Mouse (Mus musculus) neural tube, embryonic 13.5 days (tissue): ENCODE results near the gene Klhl3. TPM values are rescaled to one million over a fixed set of nuclear protein-coding genes. Genes with fewer than 3 reads are reported as not detected.
"Not testable (repeated sequence)": the region's sequence is repeated elsewhere in the genome, so short reads cannot be mapped to it uniquely, and the experiment has no call there.

Experiments used
- ATAC-seq: fragments of 200-750 bp; cut with Nextera tagmentation; 2 replicates; pipeline ENCODE4 v1.8.0; 2017; ENCODE audit warnings: low read depth, mild to moderate bottlenecking, moderate TSS enrichment, moderate library complexity
- H3K27ac ChIP-seq: fragments of 300-500 bp; sonication (generic); replicated peaks from 2 replicates; pipeline ENCODE4 v1.5.1; 2015; ENCODE audit warnings: moderate library complexity, mild to moderate bottlenecking, inconsistent platforms
- H3K27me3 ChIP-seq: fragments of 300-500 bp; sonication (generic); 2 replicates; pipeline ENCODE4 v1.6.1; 2015; ENCODE audit warnings: mild to moderate bottlenecking, inconsistent platforms
- H3K36me3 ChIP-seq: fragments of 300-500 bp; sonication (generic); 2 replicates; pipeline ENCODE4 v1.6.1; 2015; ENCODE audit warnings: mild to moderate bottlenecking, inconsistent platforms
- H3K4me1 ChIP-seq: fragments of 300-500 bp; sonication (generic); replicated peaks from 2 replicates; pipeline ENCODE4 v1.6.1; 2015; ENCODE audit warnings: inconsistent platforms
- H3K4me2 ChIP-seq: fragments of 300-500 bp; sonication (generic); 2 replicates; pipeline ENCODE4 v1.6.1; 2015; ENCODE audit warnings: inconsistent platforms, mild to moderate bottlenecking, moderate library complexity
- H3K4me3 ChIP-seq: fragments of 300-500 bp; sonication (generic); 2 replicates; pipeline ENCODE4 v1.5.1; 2015; ENCODE audit warnings: mild to moderate bottlenecking, inconsistent platforms
- H3K9ac ChIP-seq: fragments of 300-500 bp; sonication (generic); 2 replicates; pipeline ENCODE4 v1.6.1; 2015; ENCODE audit warnings: moderate library complexity, mild to moderate bottlenecking, inconsistent platforms
- H3K9me3 ChIP-seq: fragments of 300-500 bp; sonication (generic); 2 replicates; pipeline ENCODE4 v1.6.1; 2016; ENCODE audit warnings: inconsistent platforms
- WGBS: fragments of 180-500 bp; shearing (Covaris S2); methylation state at CpG from one replicate; pipeline ENCODE4 v1.1.7; 2015; 5-methylcytosine and 5-hydroxymethylcytosine counted together
- polyA plus RNA-seq: library from polyadenylated mRNA; unstranded; fragments of >200 nt; fragmentation: Nextera tagmentation; extraction: Ambion mirVana; gene quantifications from 2 replicates; pipeline ENCODE4 v1.2.1, GENCODE M21; 2015

The Klhl3 gene
- polyA plus RNA-seq, 1 experiment from 2014 or later, result 11.5 TPM

DNA sequence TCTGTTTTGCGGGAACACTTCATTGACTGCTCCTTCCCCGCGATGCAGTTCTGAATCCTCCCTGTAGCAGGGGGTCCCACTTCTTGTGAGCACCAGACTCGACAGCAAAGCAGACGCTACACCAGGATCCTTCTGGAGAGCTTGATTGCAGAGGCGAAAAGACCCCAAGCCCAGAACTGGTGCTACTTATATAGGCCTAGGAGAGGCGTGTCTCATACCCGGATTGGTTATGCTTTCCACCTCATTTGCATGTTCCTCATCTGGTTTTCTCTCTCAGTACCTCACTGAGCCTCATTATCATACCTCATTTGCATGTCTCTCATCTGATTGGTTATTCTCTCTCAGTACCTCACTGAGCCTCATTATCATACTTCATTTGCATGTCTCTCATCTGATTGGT is 33.2 kb upstream of the Klhl3 start:
- not testable (repeated sequence) for H3K4me1 ChIP-seq, H3K27me3 ChIP-seq, H3K27ac ChIP-seq, H3K36me3 ChIP-seq, H3K4me2 ChIP-seq, ATAC-seq, H3K9ac ChIP-seq, H3K9me3 ChIP-seq, H3K4me3 ChIP-seq
- 93% methylated on average over 8 of the region's 8 CpGs for WGBS

DNA sequence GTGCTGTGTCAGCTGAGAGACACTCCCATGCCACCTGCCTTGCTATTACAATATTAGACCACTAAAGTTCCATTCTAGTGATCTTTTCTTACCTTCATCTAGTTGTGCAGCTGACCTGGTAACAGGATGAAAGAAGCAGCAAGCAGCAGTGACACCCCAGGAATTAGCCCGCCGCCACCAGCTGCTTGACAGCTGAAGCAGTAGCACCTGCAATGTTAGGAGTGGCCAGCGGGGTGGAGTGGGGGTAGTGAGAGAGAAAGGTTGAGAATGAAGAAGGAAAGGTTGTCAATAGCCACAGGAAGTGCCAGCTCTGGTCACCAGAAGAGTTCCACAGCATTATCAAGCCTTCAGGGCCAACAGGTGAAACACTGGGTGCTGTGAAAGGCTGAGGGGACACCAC is 18.3 kb upstream of the Klhl3 start:
- H3K27ac ChIP-seq, result no peak overlapping the region
- 54% methylated on average over 3 of the region's 3 CpGs for WGBS
- ATAC-seq, result no peak
- peaks cover 5% of the 10 kb centered on the region; the same call in 1 of the 2 replicates for H3K9me3 ChIP-seq
- H3K4me1 ChIP-seq, result peaks cover 10% of the 10 kb centered on the region
- no peak overlapping the region for H3K4me3 ChIP-seq
- no peak overlapping the region for H3K4me2 ChIP-seq
- H3K36me3 ChIP-seq, result no peaks in the 10 kb centered on the region
- no peak overlapping the region for H3K9ac ChIP-seq
- no peaks in the 10 kb centered on the region for H3K27me3 ChIP-seq

DNA sequence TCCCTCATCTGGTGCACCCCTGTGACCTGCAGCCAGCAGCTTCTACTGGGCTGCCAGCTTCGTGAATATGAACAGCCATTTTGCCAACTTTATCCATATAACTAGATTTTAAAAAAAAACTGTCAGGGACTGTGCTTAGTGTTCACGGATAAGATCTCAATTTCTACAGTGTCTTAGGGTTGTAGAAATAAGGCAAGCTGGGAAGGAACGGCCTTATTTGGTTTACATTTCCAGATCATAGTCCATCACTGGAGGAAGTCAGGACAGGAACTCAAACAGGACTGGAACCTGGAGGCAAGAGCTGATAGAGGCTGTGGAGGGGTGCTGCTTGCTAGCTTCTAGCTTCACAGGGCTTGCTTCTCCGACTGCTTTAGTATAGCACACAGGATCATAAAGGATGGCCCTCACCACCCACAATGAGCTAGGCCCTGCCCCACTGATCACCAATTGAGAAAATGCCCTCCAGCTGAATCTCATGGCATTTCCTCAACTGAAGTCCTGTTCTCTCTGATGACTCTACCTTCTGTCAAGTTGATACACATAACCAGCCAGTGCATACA is 16.4 kb upstream of the Klhl3 start:
- Histone ChIP-seq H3K9me3 (no peaks in the 10 kb centered on the region), H3K4me2 (peak overlapping the region; percentile 80), H3K36me3 (0 out of 2 replicates have a peak, but pooled peaks cover 7% of the 10 kb centered on the region), H3K9ac (peak overlapping the region; percentile 100), H3K4me1 (peaks cover 26% of the 10 kb centered on the region), H3K27ac (peak overlapping the region; percentile 100), H3K4me3 (peak overlapping the region; percentile 99), H3K27me3 (no peaks in the 10 kb centered on the region)
- 31% methylated on average over 4 of the region's 4 CpGs for WGBS
- no peak for ATAC-seq

DNA sequence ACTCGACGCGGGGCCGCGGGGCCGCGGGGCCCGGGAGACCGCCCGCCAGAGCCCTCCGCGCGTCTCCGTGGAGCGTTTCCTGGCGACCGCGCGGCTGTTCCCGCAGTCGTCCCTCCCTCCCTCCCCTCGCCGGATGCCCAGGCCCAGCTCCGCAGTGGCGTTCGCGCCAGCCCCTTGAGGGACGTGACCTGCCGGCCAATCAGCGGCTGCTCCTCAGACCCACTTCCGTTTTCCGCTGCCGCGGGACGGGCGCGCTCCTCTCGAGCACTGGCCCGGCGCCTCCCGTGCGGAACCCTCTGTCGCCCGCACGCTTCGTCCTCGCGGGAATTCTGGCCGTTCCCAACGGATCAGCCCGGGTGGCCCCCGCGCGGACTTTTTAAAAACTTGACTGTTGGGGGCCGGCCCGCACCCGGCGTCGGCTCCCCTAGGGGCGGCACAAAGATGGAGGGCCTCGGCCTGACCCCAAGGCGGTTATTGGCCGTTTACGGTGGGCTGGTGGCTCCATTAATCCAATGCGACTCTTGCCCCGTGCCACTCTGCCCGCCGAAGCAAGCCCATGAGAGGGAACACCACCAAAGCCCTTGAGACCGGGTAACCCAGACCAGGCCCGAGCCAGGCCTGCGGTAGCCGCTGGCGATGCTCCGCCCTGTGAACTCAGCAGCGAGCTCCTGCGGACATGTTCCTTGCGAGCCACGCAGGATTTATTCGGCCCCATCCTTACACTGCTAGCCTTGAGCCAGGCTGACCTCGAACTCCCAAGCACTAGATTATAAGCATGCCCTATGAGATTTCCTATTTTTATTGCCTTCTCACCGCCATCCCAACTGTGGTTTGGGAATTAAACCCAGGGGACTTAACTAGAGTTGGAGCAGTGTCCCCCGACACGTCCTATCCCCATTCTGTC is 15.6 kb upstream of the Klhl3 start:
- under 1% methylated on average over 79 of the region's 83 CpGs for WGBS
- peak; percentile 98 for ATAC-seq

DNA sequence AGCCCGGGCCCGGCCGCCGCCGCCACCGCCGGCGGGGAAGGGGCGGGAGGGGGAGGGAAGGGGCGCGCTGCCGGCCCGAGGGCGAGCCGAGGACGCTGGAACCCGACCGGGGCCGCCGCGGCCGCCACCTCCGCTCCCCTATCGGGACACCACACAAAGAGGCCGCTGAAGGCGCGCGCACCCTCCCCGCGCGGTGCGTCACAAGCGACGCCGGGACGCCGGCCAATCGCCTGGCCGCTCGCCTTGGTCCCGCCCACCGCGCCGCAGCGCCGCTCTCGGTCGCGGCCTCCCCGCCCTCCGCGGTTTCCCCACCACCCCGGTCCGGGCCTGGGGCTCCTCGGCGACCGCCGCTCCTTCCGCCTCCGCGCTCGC is 15.0 kb upstream of the Klhl3 start, which contains the start of gene Hnrnpa0:
TSS of gene Hnrnpa0 (minus strand) at position 161 of the 372 bp plus-strand sequence.
- Histone ChIP-seq H3K4me3 (peak within 1 kb of the TSS; percentile 99), H3K27me3 (no peaks in the 10 kb centered on the region), H3K36me3 (0 out of 2 replicates have a peak, but pooled peaks cover 7% of the 10 kb centered on the region), H3K4me1 (peaks cover 39% of the 10 kb centered on the region), H3K9me3 (no peaks in the 10 kb centered on the region), H3K27ac (peak within 1 kb of the TSS; percentile 100), H3K4me2 (peak within 1 kb of the TSS; percentile 85), H3K9ac (peak within 1 kb of the TSS; percentile 100)
- peak; percentile 96 for ATAC-seq
- 1% methylated on average over 32 of the region's 62 CpGs for WGBS

More for the DNA sequence above, 15.6 kb upstream of the Klhl3 start:
- H3K4me1 ChIP-seq, result peaks cover 33% of the 10 kb centered on the region
- peak overlapping the region; percentile 80 for H3K4me2 ChIP-seq
- H3K9me3 ChIP-seq, result no peaks in the 10 kb centered on the region
- peak overlapping the region; percentile 100 for H3K9ac ChIP-seq
- 0 out of 2 replicates have a peak, but pooled peaks cover 7% of the 10 kb centered on the region for H3K36me3 ChIP-seq
- peak overlapping the region; percentile 100 for H3K27ac ChIP-seq
- no peaks in the 10 kb centered on the region for H3K27me3 ChIP-seq
- peak overlapping the region; percentile 99 for H3K4me3 ChIP-seq

DNA sequence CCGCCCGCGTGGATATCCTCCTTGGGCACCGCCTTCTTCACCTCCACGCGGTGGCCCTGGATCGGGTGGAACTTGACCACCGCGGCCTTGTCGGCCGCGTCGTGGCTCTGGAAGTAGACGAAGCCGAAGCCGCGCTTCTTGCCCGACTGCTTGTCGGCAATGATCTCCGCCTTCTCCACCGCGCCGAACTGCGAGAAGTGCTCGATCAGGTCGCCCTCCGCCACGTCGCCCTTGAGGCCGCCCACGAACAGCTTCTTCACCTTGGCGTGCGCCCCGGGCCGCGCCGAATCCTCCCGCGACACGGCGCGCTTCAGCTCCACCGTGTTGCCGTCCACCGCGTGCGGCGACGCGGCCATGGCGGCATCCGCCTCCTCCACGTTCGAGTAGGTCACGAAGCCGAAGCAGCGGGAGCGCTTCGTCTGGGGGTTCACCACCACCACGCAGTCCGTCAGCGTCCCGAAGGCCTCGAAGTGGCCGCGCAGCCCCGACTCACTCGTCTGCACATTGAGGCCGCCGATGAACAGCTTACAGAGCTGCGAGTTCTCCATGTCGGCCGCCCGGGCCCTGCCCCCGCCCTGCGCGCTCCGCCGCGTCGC is 14.5 kb upstream of the Klhl3 start:
- ATAC-seq, result peak; percentile 54
- WGBS, result under 1% methylated on average over 78 of the region's 81 CpGs
- peak overlapping the region; percentile 85 for H3K4me2 ChIP-seq
- H3K9me3 ChIP-seq, result no peaks in the 10 kb centered on the region
- H3K27me3 ChIP-seq, result no peaks in the 10 kb centered on the region
- H3K27ac ChIP-seq, result peak overlapping the region; percentile 100
- peaks cover 45% of the 10 kb centered on the region for H3K4me1 ChIP-seq
- H3K36me3 ChIP-seq, result 0 out of 2 replicates have a peak, but pooled peaks cover 7% of the 10 kb centered on the region
- H3K9ac ChIP-seq, result peak overlapping the region; percentile 100
- peak overlapping the region; percentile 99 for H3K4me3 ChIP-seq

DNA sequence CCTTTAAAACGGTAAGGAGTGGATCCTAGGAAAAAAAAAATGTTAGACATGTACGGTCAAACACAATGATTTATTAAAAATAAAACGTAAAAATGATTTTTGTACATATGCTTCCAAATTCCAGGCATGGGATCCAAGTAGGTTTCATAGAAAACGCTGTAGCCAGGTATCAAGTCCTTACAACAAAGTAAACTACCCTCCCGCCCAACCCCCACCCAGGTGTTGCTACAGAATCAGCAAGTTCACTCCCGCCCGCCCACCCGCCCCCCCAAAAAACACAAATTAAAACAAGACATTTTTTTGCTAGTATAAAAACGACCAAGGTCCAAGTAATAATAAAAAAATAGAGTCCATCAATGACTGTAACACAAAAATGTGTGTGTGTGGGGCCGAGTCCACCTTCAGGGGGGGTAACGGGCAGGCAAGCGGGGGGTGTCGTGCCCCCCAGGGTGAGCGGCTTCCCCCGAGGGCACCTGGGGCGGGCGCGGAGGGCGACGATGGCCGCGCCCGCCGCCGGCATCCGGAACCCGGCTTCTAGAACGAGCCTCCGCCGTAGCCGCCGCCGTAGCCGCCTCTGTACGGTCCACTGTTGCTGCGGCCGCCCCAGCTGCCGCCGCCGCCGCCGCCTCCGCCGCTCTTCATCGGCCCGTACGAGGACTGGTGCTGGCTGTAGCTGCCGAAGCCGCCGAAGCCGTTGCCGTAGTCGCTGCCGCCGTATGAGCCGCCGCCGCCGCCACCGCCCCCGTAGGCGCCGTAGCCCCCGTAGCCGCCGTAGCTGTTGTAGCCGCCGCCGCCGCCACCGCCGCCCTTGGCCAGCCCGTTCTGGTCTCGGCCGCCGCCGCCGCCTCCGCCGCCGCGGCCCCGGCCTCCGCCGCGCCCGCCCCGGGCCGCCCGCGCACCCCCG is 13.7 kb upstream of the Klhl3 start:
- peak overlapping the region; percentile 85 for H3K4me2 ChIP-seq
- peak overlapping the region; percentile 100 for H3K27ac ChIP-seq
- WGBS, result under 1% methylated on average over 38 of the region's 92 CpGs
- ATAC-seq, result no peak
- no peaks in the 10 kb centered on the region for H3K27me3 ChIP-seq
- 0 out of 2 replicates have a peak, but pooled peaks cover 7% of the 10 kb centered on the region for H3K36me3 ChIP-seq
- H3K9ac ChIP-seq, result peak overlapping the region; percentile 100
- no peaks in the 10 kb centered on the region for H3K9me3 ChIP-seq
- peaks cover 49% of the 10 kb centered on the region for H3K4me1 ChIP-seq
- peak overlapping the region; percentile 99 for H3K4me3 ChIP-seq

DNA sequence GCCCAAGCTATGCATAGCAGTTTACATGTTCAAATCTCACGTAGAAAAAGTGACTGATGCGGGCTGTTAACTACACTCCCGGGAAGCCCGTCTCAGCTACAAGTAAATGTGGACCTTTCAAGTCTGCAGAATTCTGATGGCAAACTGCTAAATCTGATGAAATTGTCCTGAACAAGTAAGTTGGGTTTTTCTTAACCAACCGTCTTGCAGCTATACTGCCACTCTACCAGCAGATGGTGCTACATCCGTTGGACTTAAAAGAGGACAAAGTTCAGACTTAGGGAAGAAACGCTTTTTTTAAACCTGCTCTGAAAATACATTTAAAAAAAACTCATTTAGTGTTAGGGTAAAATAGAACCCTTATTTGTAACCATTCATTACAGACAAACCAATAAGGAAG is 12.7 kb upstream of the Klhl3 start:
- Histone ChIP-seq H3K4me3 (peak overlapping the region; percentile 99), H3K27me3 (no peaks in the 10 kb centered on the region), H3K9ac (no peak overlapping the region), H3K4me2 (peak overlapping the region; percentile 85), H3K4me1 (peaks cover 51% of the 10 kb centered on the region), H3K27ac (no peak overlapping the region), H3K9me3 (no peaks in the 10 kb centered on the region), H3K36me3 (0 out of 2 replicates have a peak, but pooled peaks cover 7% of the 10 kb centered on the region)
- WGBS, result 28% methylated on average over 7 of the region's 7 CpGs
- ATAC-seq, result no peak

DNA sequence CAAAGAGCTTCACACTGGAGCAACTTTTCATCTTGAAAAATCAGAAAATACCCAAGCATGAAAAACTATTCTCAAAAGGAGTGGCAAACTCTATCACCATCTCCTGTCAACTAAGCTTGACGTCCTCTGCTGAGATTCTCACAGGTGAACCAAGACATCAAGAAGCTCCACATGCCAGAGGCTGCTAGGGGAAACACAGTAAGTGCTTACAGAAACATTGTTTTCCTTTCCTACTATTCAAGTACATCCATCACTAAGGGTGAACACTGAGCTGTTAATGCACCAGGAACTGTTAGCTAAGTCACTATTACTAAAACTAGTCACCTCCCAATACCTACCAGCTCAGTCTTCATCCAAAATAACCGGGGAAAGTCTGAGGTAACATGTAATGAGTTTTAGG is 11.6 kb upstream of the Klhl3 start:
- peak overlapping the region; percentile 85 for H3K4me2 ChIP-seq
- H3K4me1 ChIP-seq, result peaks cover 48% of the 10 kb centered on the region
- 0 out of 2 replicates have a peak, but pooled peaks cover 7% of the 10 kb centered on the region for H3K36me3 ChIP-seq
- no peaks in the 10 kb centered on the region for H3K9me3 ChIP-seq
- ATAC-seq, result no peak
- no peaks in the 10 kb centered on the region for H3K27me3 ChIP-seq
- peak overlapping the region; percentile 26; the same call in 1 of the 2 replicates for H3K9ac ChIP-seq
- H3K27ac ChIP-seq, result no peak overlapping the region
- no peak overlapping the region for H3K4me3 ChIP-seq
- WGBS, result 67% methylated on average over 2 of the region's 2 CpGs

DNA sequence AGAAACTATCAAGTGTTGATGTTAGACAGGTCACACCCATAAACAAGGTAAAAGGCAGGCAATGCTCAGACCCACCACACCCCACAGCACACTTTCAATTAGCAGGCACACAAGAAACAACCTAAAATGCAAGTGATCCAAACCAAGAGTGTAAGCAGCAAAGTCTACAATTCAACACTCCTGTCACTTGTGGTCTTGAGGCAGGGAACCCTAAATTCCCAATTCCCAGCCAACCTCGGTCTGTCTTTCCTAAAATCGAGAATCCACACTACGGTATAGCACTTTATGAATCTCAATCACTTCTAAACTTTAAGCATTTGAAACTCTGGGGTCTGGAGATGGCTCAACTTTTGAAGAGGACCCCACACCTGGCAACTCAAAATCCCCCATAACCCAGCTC is 10.9 kb upstream of the Klhl3 start:
- 83% methylated on average over 3 of the region's 3 CpGs for WGBS
- 0 out of 2 replicates have a peak, but pooled peaks cover 7% of the 10 kb centered on the region for H3K36me3 ChIP-seq
- no peak overlapping the region for H3K4me2 ChIP-seq
- H3K9ac ChIP-seq, result no peak overlapping the region
- H3K27me3 ChIP-seq, result no peaks in the 10 kb centered on the region
- no peak for ATAC-seq
- H3K9me3 ChIP-seq, result no peaks in the 10 kb centered on the region
- H3K4me1 ChIP-seq, result peaks cover 41% of the 10 kb centered on the region
- no peak overlapping the region for H3K27ac ChIP-seq
- H3K4me3 ChIP-seq, result no peak overlapping the region

DNA sequence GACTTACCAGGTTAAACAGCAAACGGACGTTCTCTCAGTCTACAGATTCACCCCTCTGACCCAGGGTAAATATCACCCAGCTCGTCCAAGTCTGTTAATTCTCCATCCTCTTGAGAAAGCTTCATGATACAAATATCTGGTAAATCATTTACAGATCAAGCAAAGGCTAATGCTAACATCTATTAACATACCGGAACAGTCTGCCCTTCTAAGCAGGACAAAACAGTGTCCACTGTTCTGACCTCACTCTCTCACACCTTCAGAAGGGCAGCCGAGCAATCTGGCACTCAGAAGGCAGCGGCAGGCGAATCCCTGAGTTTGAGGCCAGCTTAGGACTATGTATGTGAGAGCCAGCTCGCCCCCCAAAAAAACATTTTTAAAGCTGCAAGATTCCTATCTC is 10.0 kb upstream of the Klhl3 start:
- H3K9me3 ChIP-seq, result no peaks in the 10 kb centered on the region
- H3K4me1 ChIP-seq, result peaks cover 41% of the 10 kb centered on the region
- H3K27me3 ChIP-seq, result no peaks in the 10 kb centered on the region
- H3K9ac ChIP-seq, result no peak overlapping the region
- H3K4me2 ChIP-seq, result no peak overlapping the region
- 56% methylated on average over 8 of the region's 8 CpGs for WGBS
- H3K36me3 ChIP-seq, result 0 out of 2 replicates have a peak, but pooled peaks cover 7% of the 10 kb centered on the region
- no peak for ATAC-seq
- H3K27ac ChIP-seq, result no peak overlapping the region
- H3K4me3 ChIP-seq, result no peak overlapping the region
